Mouse (Mus musculus) cerebellum, adult 18-20 months (tissue): ENCODE results near the gene Atxn3.
A peak's percentile ranks its signal among the peaks of the same experiment; 100 is the strongest.
"Not testable (repeated sequence)": the region's sequence is repeated elsewhere in the genome, so short reads cannot be mapped to it uniquely, and the experiment has no call there.

ENCODE experiments used
- DNase-seq, 2 experiments: peaks; one replicate each; pipeline ENCODE4 v3.0.0; 2021

Atxn3 gene

GRCm38 (mm10) chr12:101957079-101957941 is 736 bp downstream of the Atxn3 start:
- DNase-seq, result no peak

GRCm38 (mm10) chr12:101955821-101956220 is 2.2 kb downstream of the Atxn3 start:
- not testable (repeated sequence) for DNase-seq

GRCm38 (mm10) chr12:101948801-101949200 is 9.2 kb downstream of the Atxn3 start:
- DNase-seq, result no peak

- no peak for DNase-seq
Measured at GRCm38 (mm10) chr12:101947986-101948385, 10.1 kb downstream of the Atxn3 start.

DNA sequence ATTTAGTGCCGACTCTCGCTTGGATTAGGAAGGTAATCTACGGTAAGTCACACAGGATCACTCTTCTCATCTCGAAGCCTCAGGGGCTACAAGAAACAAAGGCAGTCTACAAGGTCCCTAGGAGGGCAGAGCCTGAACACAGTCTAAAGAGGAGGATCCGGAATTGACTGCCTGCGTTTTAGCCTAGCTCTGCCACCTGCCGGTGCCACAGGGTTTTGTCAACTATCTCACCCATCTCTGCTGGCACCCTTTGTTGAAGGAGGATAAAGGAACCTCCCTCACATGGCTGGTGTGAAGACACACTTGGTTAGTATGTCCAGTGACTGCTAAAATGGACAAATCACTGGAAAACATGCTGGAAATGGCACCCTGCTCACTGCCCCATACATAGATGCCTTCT is 20.5 kb downstream of the Atxn3 start:
- DNase-seq, result no peak

GRCm38 (mm10) chr12:101935223-101935622 is 22.8 kb downstream of the Atxn3 start:
- DNase-seq, result no peak

DNA sequence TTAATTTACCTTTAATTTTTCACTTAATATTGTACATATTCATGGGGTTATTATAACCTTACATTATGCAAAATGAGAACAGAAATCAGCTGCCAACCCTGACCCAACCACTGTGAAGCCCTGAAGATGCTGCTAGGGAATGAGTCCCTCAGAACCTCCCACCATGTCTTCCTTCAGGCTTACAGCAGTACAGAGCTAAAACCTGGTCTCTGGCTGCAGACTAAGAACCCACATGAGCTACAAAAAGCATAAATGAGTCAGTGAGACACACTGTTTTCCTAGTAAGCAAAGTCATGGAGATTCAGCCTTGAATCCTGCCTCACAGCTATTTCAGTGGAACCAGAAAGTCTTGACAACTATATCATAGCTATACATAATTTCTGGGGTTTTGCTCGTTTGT is 29.6 kb downstream of the Atxn3 start:
- no peak for DNase-seq

GRCm38 (mm10) chr12:101922313-101922712 is 35.7 kb downstream of the Atxn3 start:
- no peak for DNase-seq

DNA sequence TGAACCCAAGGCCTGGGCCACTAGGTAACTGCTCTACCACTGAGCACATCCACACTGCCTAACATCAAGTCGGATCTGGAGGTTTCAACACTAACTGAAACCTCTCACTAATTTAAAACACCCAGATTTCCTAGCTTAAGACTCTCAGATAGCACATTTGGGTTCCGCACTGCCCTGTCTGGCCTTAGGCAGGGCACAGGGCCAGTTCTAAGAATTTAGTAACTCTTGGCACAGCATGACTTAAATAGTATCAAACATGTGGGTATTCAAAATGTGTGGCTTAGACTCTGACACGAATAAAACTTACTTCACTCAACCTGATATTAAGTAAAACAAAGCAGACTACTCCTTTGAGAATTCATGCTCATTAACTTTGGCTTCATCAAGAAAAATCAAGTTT is 38.2 kb downstream of the Atxn3 start:
- DNase-seq, result no peak

GRCm38 (mm10) chr12:101917165-101917564 is 40.9 kb downstream of the Atxn3 start:
- DNase-seq, result no peak

GRCm38 (mm10) chr12:101912626-101913490 is 45.2 kb downstream of the Atxn3 start, which contains the start of gene Trip11:
Trip11 (minus strand) TSS chr12:101913267.
- peak; percentile 92 to 94 for DNase-seq

- no peak for DNase-seq
Measured at GRCm38 (mm10) chr12:101911346-101911745, 46.7 kb downstream of the Atxn3 start.

DNA sequence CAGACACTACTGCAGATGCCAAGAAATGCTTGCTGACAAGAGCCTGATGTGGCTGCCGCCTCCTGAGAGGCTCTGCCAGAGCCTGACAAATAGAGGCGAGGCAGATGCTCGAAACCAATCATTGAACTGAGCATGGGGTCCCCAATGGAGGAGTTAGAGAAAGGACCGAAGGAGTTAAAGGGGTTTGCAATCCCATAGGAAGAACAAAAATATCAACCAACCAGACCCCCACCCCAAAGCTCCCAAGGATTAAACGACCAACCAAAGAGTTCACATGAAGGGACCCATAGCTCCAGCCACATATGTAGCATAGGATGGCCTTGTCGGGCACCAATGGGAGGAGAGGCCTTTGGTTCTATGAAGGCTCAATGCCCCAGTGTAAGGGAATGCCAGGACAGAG is 47.7 kb downstream of the Atxn3 start:
- no peak for DNase-seq

GRCm38 (mm10) chr12:101905817-101906216 is 52.2 kb downstream of the Atxn3 start:
- DNase-seq, result no peak

DNA sequence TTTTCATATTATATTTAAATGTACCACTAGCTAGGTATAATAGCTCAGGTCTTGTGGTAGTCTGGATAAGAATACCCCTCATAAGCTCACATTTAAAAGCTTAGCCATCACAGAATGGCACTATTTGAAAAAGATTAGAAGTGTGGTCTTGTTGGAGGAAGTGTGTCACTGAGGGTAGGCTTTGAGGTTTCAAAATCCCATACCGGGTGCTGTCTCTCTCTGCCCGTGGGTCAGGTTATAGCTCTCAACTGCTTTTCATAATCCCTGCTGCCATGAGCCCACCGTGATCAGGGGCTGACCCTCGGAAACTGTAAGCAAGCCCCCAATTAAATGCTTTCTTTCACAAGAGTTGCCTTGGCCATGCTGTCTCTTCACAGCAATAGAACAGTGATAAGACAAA is 53.1 kb downstream of the Atxn3 start:
- DNase-seq, result no peak

DNA sequence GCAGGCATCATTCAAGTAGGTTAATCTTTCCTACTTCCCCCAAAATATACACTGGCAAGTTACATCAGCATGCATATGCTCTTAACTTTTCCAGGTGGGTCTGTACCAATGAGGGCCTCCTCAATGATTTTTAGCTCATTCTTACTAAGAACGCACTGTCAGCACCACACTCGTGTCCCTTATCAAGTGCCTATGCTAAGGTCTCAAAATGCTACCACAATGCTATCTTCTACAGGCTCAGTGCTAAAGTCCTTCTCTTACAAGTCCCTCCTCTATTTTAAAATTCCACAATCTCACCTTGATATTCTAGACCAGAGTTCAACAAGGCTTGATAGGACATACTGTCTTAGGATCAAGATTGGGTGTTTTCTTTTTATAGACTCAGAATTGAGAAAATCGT is 53.9 kb downstream of the Atxn3 start:
- DNase-seq, result no peak

GRCm38 (mm10) chr12:101899671-101900245 is 58.3 kb downstream of the Atxn3 start:
- DNase-seq, result no peak

DNA sequence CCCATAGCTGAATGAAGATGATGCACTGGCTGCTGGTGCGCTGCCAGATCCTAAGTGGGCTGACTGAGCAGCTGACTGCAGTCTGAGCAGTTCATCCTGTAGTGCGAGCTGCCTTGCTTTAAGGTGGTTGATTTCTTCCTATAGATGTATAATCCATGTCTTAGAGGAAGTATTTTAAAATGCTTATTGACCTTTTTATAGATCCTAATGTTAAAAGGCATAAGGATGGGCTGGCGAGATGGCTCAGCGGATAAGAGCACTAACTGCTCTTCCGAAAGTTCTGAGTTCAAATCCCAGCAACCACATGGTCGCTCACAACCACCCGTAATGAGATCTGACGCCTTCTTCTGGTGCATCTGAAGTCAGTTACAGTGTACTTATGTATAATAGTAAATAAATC is 59.1 kb downstream of the Atxn3 start:
- DNase-seq, result no peak

DNA sequence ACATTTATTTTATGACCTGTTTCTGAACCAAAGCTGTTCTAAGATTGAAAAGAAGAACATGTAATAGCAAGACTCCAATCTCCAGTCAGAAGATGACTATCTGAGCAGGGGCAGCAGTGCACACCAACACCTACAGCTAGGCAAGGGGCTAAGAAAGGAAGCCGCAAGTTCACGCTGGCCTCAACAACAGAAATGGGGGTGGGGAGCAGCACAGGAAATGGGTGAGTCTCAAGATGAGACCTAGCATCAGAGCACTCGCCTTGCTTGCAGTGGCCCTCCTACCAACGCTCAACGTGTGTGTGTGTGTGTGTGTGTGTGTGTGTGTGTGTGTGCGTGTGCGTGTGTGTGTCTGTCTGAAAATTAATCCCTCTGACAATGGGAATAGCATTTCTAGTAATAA is 60.9 kb downstream of the Atxn3 start:
- DNase-seq, result no peak

DNA sequence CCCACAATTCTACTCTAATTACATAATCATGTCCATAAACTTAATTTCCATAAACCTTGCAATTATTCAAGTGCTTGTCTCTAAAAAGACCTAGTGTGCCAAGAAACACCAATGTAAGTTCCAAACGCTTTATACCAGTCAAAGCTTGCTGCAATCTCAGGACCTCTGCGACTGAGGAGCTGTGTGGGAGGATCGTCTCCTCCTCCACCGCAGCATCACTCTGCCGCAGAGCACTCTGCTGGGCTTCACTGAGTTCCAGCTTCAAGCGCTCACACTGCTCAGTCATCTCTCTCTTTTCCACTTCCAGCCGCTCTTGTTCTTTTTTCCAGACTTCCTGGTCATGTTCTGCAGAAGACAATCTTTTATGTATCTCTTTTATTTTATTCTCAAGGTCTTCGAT is 64.8 kb downstream of the Atxn3 start:
- DNase-seq, result no peak

GRCm38 (mm10) chr12:101892832-101893231 is 65.2 kb downstream of the Atxn3 start:
- no peak for DNase-seq

DNA sequence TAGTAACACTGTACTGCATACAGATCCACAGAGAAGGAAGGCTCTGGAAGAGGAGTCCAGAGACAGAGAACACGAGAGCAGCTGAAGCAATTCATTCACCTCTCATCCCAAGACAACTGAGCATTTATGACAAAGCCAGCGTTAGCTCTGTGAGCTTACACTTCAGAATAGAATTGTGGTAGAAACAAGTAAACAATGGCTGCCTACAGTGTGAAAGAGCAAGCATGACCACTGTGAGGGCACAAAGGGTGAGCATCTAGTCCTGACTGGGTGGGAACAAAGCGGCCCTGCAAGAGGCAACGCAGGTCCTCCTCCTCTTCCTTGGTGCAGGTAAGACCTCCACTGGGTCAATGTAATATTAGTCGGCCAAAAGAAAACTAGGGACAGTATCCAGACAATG is 67.0 kb downstream of the Atxn3 start:
- DNase-seq, result no peak

DNA sequence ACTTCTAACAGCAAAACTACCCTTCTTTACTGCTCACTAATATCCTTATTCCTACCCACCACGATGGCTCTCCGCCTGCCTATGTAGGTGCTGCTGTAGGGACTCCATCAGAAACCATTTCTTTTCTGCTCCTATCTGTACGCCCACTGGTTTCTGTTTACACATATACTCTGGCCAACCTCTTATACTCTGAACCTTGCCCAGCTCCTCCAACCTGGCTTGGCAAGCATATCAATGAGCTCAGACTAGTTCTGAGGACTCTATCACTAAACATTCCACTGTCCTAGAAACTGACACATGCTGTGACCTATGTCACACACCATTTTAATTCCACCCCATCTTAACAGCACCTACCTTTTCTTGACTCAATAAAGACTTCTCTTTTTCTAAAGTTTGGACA is 68.7 kb downstream of the Atxn3 start:
- DNase-seq, result no peak

DNA sequence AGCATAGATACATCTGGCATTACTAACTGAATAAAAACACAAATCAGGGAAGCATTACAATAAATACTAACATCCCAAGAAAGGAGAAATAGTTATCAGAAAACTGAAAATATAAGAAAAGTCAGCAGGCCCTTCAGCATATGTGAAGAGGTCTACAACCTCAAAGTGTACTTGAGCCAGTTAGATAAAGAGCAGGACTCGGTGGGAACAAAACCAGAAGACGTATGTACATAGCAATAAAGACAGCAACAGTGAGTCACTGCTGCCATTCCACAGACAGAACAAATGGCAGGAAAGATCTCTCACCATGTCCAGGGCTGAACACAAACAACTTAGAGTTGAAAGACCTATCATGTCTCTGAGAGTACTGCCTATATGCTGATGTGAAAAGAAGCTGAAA is 69.7 kb downstream of the Atxn3 start:
- DNase-seq, result no peak
